Mouse (Mus musculus) lung, adult 2 months (tissue): ENCODE results near the gene Cdh4.

ENCODE experiments used
- CTCF ChIP-seq: fragments of 200-500 bp; IDR thresholded peaks from 2 replicates; pipeline ENCODE4 v1.5.1; 2011; ENCODE audit warnings: mild to moderate bottlenecking, low read length, control low read depth; ENCODE audit not compliant: insufficient read depth
- POLR2A ChIP-seq: fragments of 200-500 bp; IDR thresholded peaks from 2 replicates; pipeline ENCODE4 v1.6.1; 2011; ENCODE audit warnings: low read depth, mild to moderate bottlenecking, control low read depth, low read length, borderline replicate concordance; ENCODE audit errors: extremely low read depth

- TF ChIP-seq CTCF = no peak
- no peak for TF ChIP-seq POLR2A
These were observed 411.7 kb downstream of the Cdh4 start for GRCm38 (mm10) chr2:179853892-179854291.
